Mouse (Mus musculus) ES-E14 (cell line): Measurements from ENCODE around the gene Gm10135.

ENCODE experiments used
- CHD2 ChIP-seq: IDR thresholded peaks from 2 replicates; pipeline ENCODE4 v1.6.1; 2014; ENCODE audit warnings: mild to moderate bottlenecking, low read depth, low read length, inconsistent platforms
- HCFC1 ChIP-seq: IDR thresholded peaks from 2 replicates; pipeline ENCODE4 v1.6.1; 2012; ENCODE audit warnings: low read length, inconsistent platforms, borderline replicate concordance; ENCODE audit not compliant: insufficient read depth
- ZC3H11A ChIP-seq: IDR thresholded peaks from 2 replicates; pipeline ENCODE4 v1.6.1; 2012; ENCODE audit warnings: low read depth, mild to moderate bottlenecking, inconsistent platforms, low read length, borderline replicate concordance
- ZNF384 ChIP-seq: IDR thresholded peaks from 2 replicates; pipeline ENCODE4 v1.6.1; 2012; ENCODE audit warnings: low read depth, low read length, inconsistent platforms

DNA sequence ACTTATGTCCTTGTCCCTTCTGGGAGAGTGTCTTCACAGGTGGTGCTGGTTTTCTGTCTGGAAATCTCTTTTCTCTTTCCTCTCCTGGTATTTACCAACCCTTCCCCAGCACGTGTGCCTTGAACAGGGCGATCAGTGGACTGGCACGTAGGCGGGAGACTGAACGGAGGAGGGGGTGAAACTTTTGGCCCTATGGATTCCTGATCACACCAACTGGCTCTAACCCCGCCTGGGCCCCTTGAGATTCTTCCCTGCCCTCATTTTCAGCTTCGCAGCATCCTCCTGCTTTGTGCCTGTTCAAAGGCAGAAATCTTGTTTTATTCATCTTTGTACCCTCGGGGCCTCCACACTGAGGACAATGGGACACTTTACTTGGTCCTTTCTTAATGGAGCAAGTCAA is 19.9 kb upstream of the Gm10135 start:
- no peak for TF ChIP-seq HCFC1
- no peak for TF ChIP-seq ZC3H11A
- no peak for TF ChIP-seq CHD2
- TF ChIP-seq ZNF384, result no peak
